Mouse (Mus musculus) stomach, embryonic 14.5 days (tissue): ENCODE measurements around the gene Mylk3. TPM values are rescaled to one million over a fixed set of nuclear protein-coding genes. Genes with fewer than 3 reads are reported as not detected.

Experiments used
- ATAC-seq: fragments of 200-750 bp; cut with Nextera tagmentation; 2 replicates; pipeline ENCODE4 v1.8.0; 2017; ENCODE audit warnings: low read depth, moderate TSS enrichment; ENCODE audit not compliant: insufficient number of reproducible peaks, insufficient read depth, low FRiP score
- H3K27ac ChIP-seq: fragments of 300-500 bp; sonication (generic); 2 replicates; pipeline ENCODE4 v1.5.1; 2014; ENCODE audit warnings: mild to moderate bottlenecking, low read length, moderate library complexity, mixed read lengths
- H3K27me3 ChIP-seq: fragments of 300-500 bp; sonication (generic); 2 replicates; pipeline ENCODE4 v1.6.1; 2014; ENCODE audit warnings: low read length, control low read depth, mixed read lengths; ENCODE audit not compliant: control insufficient read depth, insufficient read depth
- H3K36me3 ChIP-seq: fragments of 300-500 bp; sonication (generic); 2 replicates; pipeline ENCODE4 v1.6.1; 2014; ENCODE audit warnings: mild to moderate bottlenecking, control low read depth, low read length, moderate library complexity, mixed read lengths; ENCODE audit not compliant: control insufficient read depth, insufficient read depth
- H3K4me1 ChIP-seq: fragments of 300-500 bp; sonication (generic); 2 replicates; pipeline ENCODE4 v1.6.1; 2014; ENCODE audit warnings: low read length, control low read depth, mixed read lengths; ENCODE audit not compliant: control insufficient read depth, insufficient read depth
- H3K4me2 ChIP-seq: fragments of 300-500 bp; sonication (generic); replicated peaks from 2 replicates; pipeline ENCODE4 v1.6.1; 2014; ENCODE audit warnings: low read depth, low read length, control low read depth
- H3K4me3 ChIP-seq: fragments of 300-500 bp; sonication (generic); 2 replicates; pipeline ENCODE4 v1.5.1; 2014; ENCODE audit warnings: low read depth, low read length, control low read depth
- H3K9ac ChIP-seq: fragments of 300-500 bp; sonication (generic); replicated peaks from 2 replicates; pipeline ENCODE4 v1.6.1; 2014; ENCODE audit warnings: low read depth, mild to moderate bottlenecking, control low read depth, low read length, moderate library complexity, mixed read lengths
- H3K9me3 ChIP-seq: fragments of 300-500 bp; sonication (generic); 2 replicates; pipeline ENCODE4 v1.6.1; 2016; ENCODE audit warnings: low read depth, low read length, control low read depth; ENCODE audit not compliant: control insufficient read depth
- WGBS: fragments of 180-500 bp; shearing (Covaris S2); extraction: QIAGEN DNeasy Blood & Tissue Kit; methylation state at CpG from one replicate; pipeline ENCODE4 v1.1.7; 2014; 5-methylcytosine and 5-hydroxymethylcytosine counted together
- polyA plus RNA-seq: library from polyadenylated mRNA; unstranded; fragments of >200 nt; fragmentation: Nextera tagmentation; extraction: Ambion mirVana; gene quantifications from 2 replicates; pipeline ENCODE4 v1.2.1, GENCODE M21; 2014

Mylk3 gene
- polyA plus RNA-seq, 1 experiment from 2014 or later: 0.55 TPM

DNA sequence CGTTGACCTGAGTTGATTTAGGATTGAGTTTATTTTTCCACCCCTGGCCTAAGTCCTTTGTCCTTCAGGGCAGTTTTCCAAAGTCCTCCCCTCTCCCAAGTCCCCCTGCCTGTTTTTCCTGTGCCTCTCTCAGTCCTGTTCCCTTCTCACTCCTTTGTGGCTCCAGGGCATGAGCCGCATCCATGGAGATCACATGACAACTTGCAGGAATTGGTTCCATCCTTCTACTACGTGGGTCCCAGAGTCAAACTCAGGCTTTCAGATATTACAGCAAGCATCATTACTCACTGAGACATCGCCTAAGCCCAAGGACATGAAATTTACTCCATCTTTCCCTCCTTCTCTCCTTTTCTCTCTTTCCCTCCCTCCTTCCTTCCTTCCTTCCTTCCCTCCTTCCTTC lies 23.9 kb downstream of the Mylk3 start:
- no peaks in the 10 kb centered on the region for H3K4me1 ChIP-seq
- 72% methylated on average over 4 of the region's 4 CpGs for WGBS
- H3K9ac ChIP-seq: no peak overlapping the region

DNA sequence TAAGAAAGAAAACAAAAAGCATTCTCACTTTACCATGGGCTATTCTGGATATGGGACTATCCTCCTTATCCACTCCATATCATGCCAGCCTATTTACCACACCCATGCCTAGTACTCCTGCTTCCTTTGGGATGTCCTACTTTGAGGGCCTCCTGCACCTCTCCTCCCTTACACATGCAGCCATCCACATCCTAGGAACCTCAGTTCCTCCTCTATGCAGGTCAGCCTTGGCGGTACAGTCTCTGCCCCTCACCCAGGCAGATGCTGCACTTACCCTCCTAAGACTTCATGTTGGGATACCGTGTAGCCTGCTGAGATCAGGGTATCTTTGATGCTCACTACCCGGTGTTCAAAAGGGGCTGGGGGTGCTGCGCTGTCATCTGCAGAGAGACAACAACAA lies 32.9 kb downstream of the Mylk3 start:
- H3K4me1 ChIP-seq: no peaks in the 10 kb centered on the region
- no peaks in the 10 kb centered on the region for H3K27me3 ChIP-seq
- no peak overlapping the region for H3K27ac ChIP-seq
- no peaks in the 10 kb centered on the region for H3K9me3 ChIP-seq
- no peak overlapping the region for H3K4me3 ChIP-seq
- 78% methylated on average over 4 of the region's 4 CpGs for WGBS
- H3K4me2 ChIP-seq: no peak overlapping the region
- H3K9ac ChIP-seq: no peak overlapping the region
- no peaks in the 10 kb centered on the region for H3K36me3 ChIP-seq
- no peak for ATAC-seq

More for the DNA sequence above, 23.9 kb downstream of the Mylk3 start:
- H3K27me3 ChIP-seq: no peaks in the 10 kb centered on the region
- H3K9me3 ChIP-seq: no peaks in the 10 kb centered on the region
- no peak for ATAC-seq
- no peak overlapping the region for H3K4me3 ChIP-seq
- no peak overlapping the region for H3K4me2 ChIP-seq
- no peaks in the 10 kb centered on the region for H3K36me3 ChIP-seq
- H3K27ac ChIP-seq: no peak overlapping the region

DNA sequence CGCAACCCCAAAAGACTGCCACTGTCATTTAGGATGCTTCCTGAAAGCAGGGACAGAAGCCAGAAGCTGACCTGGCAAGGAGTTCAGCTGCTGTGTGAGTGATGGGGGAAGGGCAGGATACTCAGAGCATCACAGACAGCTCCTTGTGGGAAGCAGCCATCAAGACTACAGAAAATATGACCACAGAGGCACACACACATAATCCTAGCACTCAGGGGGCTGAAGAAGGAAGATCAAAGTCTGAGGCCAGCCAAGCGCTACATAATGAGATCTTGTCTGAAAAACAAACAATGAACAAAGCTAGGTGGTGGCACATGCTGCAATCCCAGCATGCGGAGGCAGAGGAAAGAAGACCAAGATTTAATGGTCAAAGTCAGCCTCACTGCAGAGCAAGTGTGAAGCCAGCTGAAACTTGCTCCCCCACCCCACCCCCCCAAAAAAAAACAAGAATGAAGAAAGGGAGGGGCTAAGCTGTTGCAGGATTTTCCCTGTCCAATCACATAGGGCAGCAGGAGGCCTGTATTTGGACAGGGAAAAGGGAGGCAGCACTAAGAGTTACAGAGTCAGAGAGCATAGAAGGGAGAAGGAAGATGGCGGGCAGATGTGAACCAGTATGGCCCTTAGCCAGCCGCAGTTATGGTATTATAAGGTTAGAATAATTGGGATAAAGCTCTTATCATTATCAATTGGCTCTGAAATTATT lies 46.1 kb downstream of the Mylk3 start:
- Histone ChIP-seq H3K9me3 (no peaks in the 10 kb centered on the region), H3K4me1 (no peaks in the 10 kb centered on the region), H3K4me3 (no peak overlapping the region), H3K27me3 (no peaks in the 10 kb centered on the region), H3K27ac (no peak overlapping the region), H3K9ac (no peak overlapping the region), H3K4me2 (no peak overlapping the region), H3K36me3 (no peaks in the 10 kb centered on the region)
- 67% methylated on average over 5 of the region's 5 CpGs for WGBS
- no peak for ATAC-seq

DNA sequence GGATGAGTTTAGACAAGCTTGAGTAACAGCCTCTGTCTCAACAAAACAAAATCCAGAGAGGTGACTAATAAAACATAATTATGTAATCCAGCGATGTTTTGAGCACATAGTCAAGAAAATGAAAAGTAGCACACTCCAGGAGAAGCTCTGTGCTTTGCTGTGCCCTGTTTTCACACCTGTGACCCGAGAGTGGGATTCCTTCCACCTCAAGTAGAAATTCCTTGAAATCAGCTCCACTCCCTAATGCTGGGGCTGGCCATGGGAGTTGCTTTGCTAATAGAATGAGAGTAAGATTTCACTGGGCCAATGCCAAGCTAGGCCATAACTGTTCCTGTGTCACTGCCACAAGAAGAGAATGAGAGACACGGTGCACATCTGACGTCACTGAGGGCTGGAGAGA lies 48.5 kb downstream of the Mylk3 start:
- Histone ChIP-seq H3K27me3 (no peaks in the 10 kb centered on the region), H3K9me3 (no peaks in the 10 kb centered on the region), H3K4me1 (no peaks in the 10 kb centered on the region), H3K36me3 (no peaks in the 10 kb centered on the region), H3K4me3 (no peak overlapping the region), H3K4me2 (no peak overlapping the region), H3K9ac (no peak overlapping the region), H3K27ac (no peak overlapping the region)
- WGBS: 59% methylated on average over 4 of the region's 4 CpGs
- no peak for ATAC-seq

DNA sequence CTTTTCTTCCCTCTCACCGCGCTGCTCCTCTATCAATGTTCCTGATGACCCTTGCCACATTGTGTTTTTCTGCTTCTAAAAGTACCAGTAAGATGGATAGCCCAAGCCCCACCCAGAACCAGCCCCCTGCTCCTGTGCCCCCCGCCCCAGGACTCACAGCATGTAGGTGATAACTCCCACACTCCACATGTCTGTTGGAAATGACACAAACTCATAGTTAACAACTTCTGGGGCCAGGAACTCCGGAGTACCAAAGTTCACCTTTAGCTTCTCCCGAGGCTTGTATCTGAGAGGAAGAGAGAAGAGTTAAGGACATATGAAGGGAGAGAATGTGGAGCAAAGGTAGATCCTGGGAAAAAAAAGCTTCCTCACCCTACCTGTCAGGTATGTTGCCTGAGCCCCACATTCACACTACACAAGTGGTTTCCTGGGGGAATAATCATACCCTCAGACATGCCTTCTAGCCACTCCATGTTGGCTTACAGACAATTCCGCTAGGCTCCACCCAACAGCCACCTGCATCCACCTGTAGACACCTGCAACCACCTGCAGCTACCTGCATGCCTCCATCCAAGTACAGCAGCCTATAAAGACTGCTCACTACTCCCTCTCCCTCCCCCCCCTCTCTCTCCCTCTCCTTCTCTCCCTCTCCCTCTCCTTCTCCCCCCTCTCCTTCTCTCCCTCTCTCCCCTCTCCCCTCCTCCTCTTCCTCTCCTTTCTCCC lies 49.8 kb downstream of the Mylk3 start:
- no peak overlapping the region for H3K9ac ChIP-seq
- H3K27me3 ChIP-seq: no peaks in the 10 kb centered on the region
- H3K4me3 ChIP-seq: no peak overlapping the region
- ATAC-seq: no peak
- no peaks in the 10 kb centered on the region for H3K36me3 ChIP-seq
- H3K4me1 ChIP-seq: no peaks in the 10 kb centered on the region
- no peak overlapping the region for H3K27ac ChIP-seq
- H3K9me3 ChIP-seq: no peaks in the 10 kb centered on the region
- H3K4me2 ChIP-seq: no peak overlapping the region
- 63% methylated on average over 6 of the region's 6 CpGs for WGBS

DNA sequence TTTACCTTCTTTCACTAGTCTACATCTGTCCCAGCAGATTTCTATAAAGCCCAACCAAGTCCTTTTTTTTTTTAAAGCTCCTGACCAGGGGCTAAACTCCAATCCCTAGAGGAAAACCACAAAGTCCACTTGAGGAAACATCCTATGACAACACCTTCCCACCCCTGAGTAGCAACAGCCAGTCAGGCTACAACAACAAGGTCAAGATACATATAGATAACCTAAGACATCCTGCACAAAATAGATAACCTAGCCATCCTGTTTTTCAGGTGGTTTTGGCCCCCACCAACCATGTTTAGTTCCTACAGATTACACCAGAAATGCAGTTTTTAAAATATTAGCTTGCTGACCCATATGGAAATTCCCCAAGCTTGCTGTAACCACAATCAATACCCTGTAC lies 51.0 kb downstream of the Mylk3 start:
- H3K4me2 ChIP-seq: no peak overlapping the region
- no peak overlapping the region for H3K27ac ChIP-seq
- H3K4me1 ChIP-seq: no peaks in the 10 kb centered on the region
- ATAC-seq: no peak
- no peaks in the 10 kb centered on the region for H3K27me3 ChIP-seq
- no peaks in the 10 kb centered on the region for H3K9me3 ChIP-seq
- H3K36me3 ChIP-seq: no peaks in the 10 kb centered on the region
- no peak overlapping the region for H3K9ac ChIP-seq
- H3K4me3 ChIP-seq: no peak overlapping the region

DNA sequence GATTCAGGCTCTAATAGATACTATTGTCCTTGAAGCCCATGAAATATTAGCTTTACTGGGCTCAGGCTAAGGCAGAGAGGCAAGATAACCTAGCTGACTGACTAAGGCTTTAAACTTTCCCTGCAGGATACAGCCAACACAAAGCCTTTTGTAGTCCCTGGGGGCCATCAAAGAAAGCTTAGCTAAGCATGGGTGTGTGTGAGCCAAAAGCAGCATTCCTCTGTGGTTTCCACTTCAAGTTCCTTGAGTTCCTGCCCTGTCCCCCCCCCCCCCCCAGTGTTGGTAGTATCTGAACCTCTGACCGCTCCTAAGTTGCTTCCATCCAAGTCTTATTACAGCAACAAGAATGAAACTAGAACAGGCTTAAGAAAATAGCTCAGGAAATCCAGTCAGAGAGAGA lies 56.6 kb downstream of the Mylk3 start:
- no peak overlapping the region for H3K9ac ChIP-seq
- no peak for ATAC-seq
- no peaks in the 10 kb centered on the region for H3K9me3 ChIP-seq
- 67% methylated on average over 1 of the region's 1 CpGs for WGBS
- no peaks in the 10 kb centered on the region for H3K4me1 ChIP-seq
- no peak overlapping the region for H3K4me3 ChIP-seq
- no peaks in the 10 kb centered on the region for H3K36me3 ChIP-seq
- no peak overlapping the region for H3K4me2 ChIP-seq
- H3K27me3 ChIP-seq: no peaks in the 10 kb centered on the region
- no peak overlapping the region for H3K27ac ChIP-seq

DNA sequence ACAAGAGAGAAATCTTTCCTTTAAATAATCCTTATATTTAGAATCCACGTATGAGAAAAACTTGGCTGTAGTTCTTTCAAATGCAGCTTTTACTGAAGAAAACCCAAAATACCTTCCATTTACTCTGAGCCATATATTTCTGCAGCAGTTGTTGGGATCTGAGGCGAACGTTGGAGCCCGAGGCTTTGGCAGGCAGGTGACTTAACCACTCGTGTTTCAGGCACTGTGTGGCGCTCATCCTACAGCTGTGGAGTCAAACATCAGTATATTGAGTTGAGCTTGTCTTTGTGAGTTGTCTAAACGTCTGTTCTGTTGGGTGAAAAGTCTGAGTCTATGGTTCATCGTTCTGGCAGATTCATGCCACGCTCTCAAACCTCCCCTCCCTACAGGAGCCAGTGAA lies 59.1 kb downstream of the Mylk3 start:
- Histone ChIP-seq H3K36me3 (no peaks in the 10 kb centered on the region), H3K9ac (no peak overlapping the region), H3K4me1 (no peaks in the 10 kb centered on the region), H3K4me3 (no peak overlapping the region), H3K4me2 (no peak overlapping the region), H3K27me3 (no peaks in the 10 kb centered on the region), H3K9me3 (no peaks in the 10 kb centered on the region), H3K27ac (no peak overlapping the region)
- WGBS: 77% methylated on average over 9 of the region's 9 CpGs
- no peak for ATAC-seq

DNA sequence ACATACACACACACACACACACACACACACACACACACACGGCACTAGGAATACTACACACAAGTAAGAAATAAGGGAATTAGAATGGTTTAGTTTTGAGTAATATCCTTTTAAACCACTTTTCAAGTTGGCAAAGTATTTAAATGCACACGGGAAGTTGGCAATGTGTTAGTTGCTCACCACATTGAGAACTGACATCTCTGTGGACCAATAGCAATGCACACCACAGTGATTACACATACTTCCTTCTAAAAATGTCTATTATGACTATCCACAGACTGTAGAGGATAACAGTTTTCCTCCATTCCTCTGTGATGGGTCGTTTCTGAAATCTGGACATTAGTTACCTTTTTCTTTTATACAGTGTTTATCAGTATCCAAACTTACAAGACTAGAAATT lies 63.1 kb downstream of the Mylk3 start:
- Histone ChIP-seq H3K27ac (no peak overlapping the region), H3K9ac (no peak overlapping the region), H3K4me3 (no peak overlapping the region), H3K36me3 (no peaks in the 10 kb centered on the region), H3K4me1 (no peaks in the 10 kb centered on the region), H3K9me3 (no peaks in the 10 kb centered on the region), H3K27me3 (no peaks in the 10 kb centered on the region), H3K4me2 (no peak overlapping the region)
- WGBS: 75% methylated on average over 3 of the region's 3 CpGs
- no peak for ATAC-seq
